Mouse (Mus musculus): ENCODE measurements around the gene Socs1. TPM values are rescaled to one million over a fixed set of nuclear protein-coding genes. Genes with fewer than 3 reads are reported as not detected.

Gene Socs1
- polyA plus RNA-seq, 1 experiment from 2014 or later: 6.9 TPM

GRCm38 (mm10) chr16:10784793-10785370, 454 bp downstream of the Socs1 start:
- Histone ChIP-seq H3K27ac (peak overlapping the region; percentile 99), H3K9ac (peak overlapping the region; percentile 71), H3K36me3 (no peaks in the 10 kb centered on the region), H3K4me2 (replicated peaks) (peak overlapping the region; percentile 91), H3K4me3 (replicated peaks) (peak overlapping the region; percentile 83), H3K4me1 (replicated peaks) (peaks cover 43% of the 10 kb centered on the region), H3K27me3 (replicated peaks) (no peaks in the 10 kb centered on the region), H3K9me3 (no peaks in the 10 kb centered on the region)
- peak; percentile 87 for ATAC-seq
- under 1% methylated on average over 53 of the region's 55 CpGs for WGBS

GRCm38 (mm10) chr16:10783883-10784792, 1.2 kb downstream of the Socs1 start:
- WGBS: 1% methylated on average over 81 of the region's 81 CpGs
- H3K4me1 ChIP-seq (replicated peaks): peaks cover 43% of the 10 kb centered on the region
- peak; percentile 6 for ATAC-seq

GRCm38 (mm10) chr16:10783451-10783850, 1.9 kb downstream of the Socs1 start:
- Histone ChIP-seq H3K27ac (no peak overlapping the region), H3K27me3 (replicated peaks) (no peaks in the 10 kb centered on the region), H3K9ac (no peak overlapping the region), H3K4me2 (replicated peaks) (peak overlapping the region; percentile 91), H3K4me1 (replicated peaks) (peaks cover 43% of the 10 kb centered on the region), H3K9me3 (no peaks in the 10 kb centered on the region), H3K36me3 (no peaks in the 10 kb centered on the region), H3K4me3 (replicated peaks) (peak overlapping the region; percentile 83)
- no peak for ATAC-seq
- 53% methylated on average over 8 of the region's 8 CpGs for WGBS

More at GRCm38 (mm10) chr16:10783883-10784792, 1.2 kb downstream of the Socs1 start:
- H3K27ac ChIP-seq: peak overlapping the region; percentile 99
- no peaks in the 10 kb centered on the region for H3K27me3 ChIP-seq (replicated peaks)
- no peaks in the 10 kb centered on the region for H3K9me3 ChIP-seq
- peak overlapping the region; percentile 71 for H3K9ac ChIP-seq
- no peaks in the 10 kb centered on the region for H3K36me3 ChIP-seq
- peak overlapping the region; percentile 83 for H3K4me3 ChIP-seq (replicated peaks)
- peak overlapping the region; percentile 91 for H3K4me2 ChIP-seq (replicated peaks)

DNA sequence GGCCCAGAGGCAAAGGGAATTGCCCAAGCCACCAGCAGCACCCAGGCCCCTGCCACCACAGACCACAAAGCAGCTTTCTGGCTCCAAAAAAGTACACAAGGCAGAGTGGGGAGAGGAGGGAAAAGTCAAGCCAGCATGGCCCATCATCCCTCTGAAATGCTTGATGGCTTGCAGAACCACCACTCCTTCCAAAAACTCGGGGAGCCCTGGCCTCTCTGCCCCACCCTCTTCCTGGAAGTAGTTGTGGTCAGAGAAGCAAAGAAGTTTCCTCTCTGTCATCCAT, 2.2 kb downstream of the Socs1 start:
- no peaks in the 10 kb centered on the region for H3K9me3 ChIP-seq
- WGBS: 20% methylated on average over 1 of the region's 1 CpGs
- no peaks in the 10 kb centered on the region for H3K36me3 ChIP-seq
- peaks cover 43% of the 10 kb centered on the region for H3K4me1 ChIP-seq (replicated peaks)
- peak overlapping the region; percentile 83 for H3K4me3 ChIP-seq (replicated peaks)
- no peak overlapping the region for H3K27ac ChIP-seq
- ATAC-seq: no peak
- H3K4me2 ChIP-seq (replicated peaks): peak overlapping the region; percentile 91
- no peaks in the 10 kb centered on the region for H3K27me3 ChIP-seq (replicated peaks)
- no peak overlapping the region for H3K9ac ChIP-seq

DNA sequence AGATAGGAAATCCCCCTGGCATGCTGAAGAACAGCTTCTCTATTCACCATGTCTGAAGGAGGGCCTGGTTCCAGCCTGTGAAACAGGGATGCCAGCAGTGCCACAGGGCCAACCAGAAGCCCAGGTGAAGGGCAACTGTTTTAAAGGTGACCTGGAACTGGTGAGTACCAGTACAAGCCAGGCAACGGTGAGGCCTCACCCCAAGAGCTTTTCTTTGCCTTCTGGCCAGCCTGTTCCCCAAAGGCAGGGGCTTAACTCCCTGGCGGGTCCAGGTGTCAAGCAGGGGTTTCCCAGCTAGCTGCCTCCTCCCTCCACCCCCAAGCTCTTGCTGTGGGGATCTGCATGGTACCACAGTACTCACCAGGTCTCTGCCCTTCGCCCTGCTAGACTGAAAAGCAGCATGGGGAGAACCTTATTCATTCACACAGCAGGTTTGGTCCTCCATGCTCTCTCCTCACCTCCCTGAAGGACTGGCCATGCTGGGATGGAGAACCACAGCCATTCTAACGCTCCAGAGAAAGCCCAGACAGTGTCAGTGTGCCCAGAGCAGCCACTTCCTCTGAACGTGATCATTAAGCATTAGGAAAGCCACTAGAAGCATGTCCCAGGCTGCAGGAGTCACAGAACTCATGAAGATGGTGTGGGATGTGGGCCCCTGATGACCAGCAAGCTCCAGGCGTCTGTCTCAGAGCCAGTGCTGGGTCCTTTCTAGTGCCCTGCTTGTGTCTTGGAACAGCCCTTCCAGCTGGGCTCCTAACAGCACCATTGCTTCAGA, 2.8 kb downstream of the Socs1 start:
- Histone ChIP-seq H3K4me1 (replicated peaks) (peaks cover 43% of the 10 kb centered on the region), H3K27me3 (replicated peaks) (no peaks in the 10 kb centered on the region), H3K4me2 (replicated peaks) (peak overlapping the region; percentile 91), H3K27ac (no peak overlapping the region), H3K4me3 (replicated peaks) (peak overlapping the region; percentile 83; the same call in 1 of the 2 replicates), H3K36me3 (no peaks in the 10 kb centered on the region), H3K9me3 (no peaks in the 10 kb centered on the region), H3K9ac (no peak overlapping the region)
- no peak for ATAC-seq
- 62% methylated on average over 6 of the region's 6 CpGs for WGBS

DNA sequence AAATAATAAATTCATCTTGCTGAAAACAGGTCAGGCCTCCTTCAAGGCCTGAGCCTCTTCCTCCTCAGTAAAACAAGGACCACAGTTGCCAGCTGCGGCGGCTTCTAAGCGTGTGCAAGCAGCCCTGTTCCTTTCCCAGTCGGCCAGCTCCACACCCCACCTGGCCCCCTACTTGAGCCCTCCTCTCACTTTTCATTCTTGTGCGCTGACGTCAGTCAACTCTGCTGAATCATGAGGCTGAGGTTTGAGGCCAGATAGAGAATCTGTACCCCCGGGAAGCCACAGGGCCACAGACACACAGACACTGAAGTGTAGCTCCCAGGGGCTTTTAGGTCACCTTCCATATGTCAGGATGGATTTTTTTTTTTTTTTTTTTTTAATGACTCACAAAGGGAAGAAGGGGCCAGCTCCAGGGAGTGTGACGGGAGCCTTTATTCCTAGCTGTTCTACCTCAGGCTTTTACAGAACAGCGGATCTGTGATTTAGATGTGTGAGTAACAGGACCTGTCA, 3.4 kb downstream of the Socs1 start:
- H3K4me1 ChIP-seq (replicated peaks): peaks cover 43% of the 10 kb centered on the region
- peak overlapping the region; percentile 91; the same call in 1 of the 2 replicates for H3K4me2 ChIP-seq (replicated peaks)
- 60% methylated on average over 9 of the region's 9 CpGs for WGBS
- no peak overlapping the region for H3K27ac ChIP-seq
- no peak overlapping the region for H3K4me3 ChIP-seq (replicated peaks)
- no peak overlapping the region for H3K9ac ChIP-seq
- no peak for ATAC-seq
- H3K36me3 ChIP-seq: no peaks in the 10 kb centered on the region
- no peaks in the 10 kb centered on the region for H3K27me3 ChIP-seq (replicated peaks)
- H3K9me3 ChIP-seq: no peaks in the 10 kb centered on the region

DNA sequence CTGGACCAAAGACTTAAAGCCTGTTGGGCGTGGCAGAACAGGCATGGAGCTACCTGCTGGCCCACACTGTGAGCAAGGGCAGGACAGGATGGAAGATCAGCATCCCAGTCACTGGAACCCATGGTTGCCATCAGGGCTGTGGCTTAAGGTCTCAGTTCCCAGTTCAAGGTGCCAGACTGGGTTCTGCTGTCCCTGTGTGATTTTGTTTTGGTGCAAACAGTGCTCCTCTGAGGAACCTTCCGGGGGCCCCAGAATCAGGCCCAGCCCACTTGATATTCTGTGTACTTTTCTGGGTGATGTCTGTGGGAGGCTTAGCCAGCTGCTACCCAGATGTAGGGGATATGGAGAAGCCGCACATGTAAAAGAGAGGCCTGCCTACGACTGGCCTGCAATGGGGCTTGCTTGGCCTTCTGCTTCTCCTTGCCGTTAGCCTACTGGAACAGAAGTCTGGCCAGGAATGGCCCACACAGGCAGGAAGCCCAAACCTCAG, 4.7 kb downstream of the Socs1 start:
- peaks cover 38% of the 10 kb centered on the region for H3K4me1 ChIP-seq (replicated peaks)
- no peak overlapping the region for H3K4me2 ChIP-seq (replicated peaks)
- H3K4me3 ChIP-seq (replicated peaks): no peak overlapping the region
- no peak overlapping the region for H3K27ac ChIP-seq
- no peaks in the 10 kb centered on the region for H3K36me3 ChIP-seq
- no peak for ATAC-seq
- H3K9ac ChIP-seq: no peak overlapping the region
- no peaks in the 10 kb centered on the region for H3K27me3 ChIP-seq (replicated peaks)
- no peaks in the 10 kb centered on the region for H3K9me3 ChIP-seq
- 68% methylated on average over 5 of the region's 5 CpGs for WGBS

- 65% methylated on average over 5 of the region's 5 CpGs for WGBS
- H3K4me2 ChIP-seq (replicated peaks): no peak overlapping the region
- H3K4me1 ChIP-seq (replicated peaks): peaks cover 20% of the 10 kb centered on the region
- H3K27ac ChIP-seq: no peak overlapping the region
- no peaks in the 10 kb centered on the region for H3K9me3 ChIP-seq
- H3K27me3 ChIP-seq (replicated peaks): no peaks in the 10 kb centered on the region
- no peaks in the 10 kb centered on the region for H3K36me3 ChIP-seq
- no peak overlapping the region for H3K4me3 ChIP-seq (replicated peaks)
- peak; percentile 29; the same call in 1 of the 2 replicates for ATAC-seq
- H3K9ac ChIP-seq: no peak overlapping the region
These were observed 7.7 kb downstream of the Socs1 start for GRCm38 (mm10) chr16:10777579-10778160.

DNA sequence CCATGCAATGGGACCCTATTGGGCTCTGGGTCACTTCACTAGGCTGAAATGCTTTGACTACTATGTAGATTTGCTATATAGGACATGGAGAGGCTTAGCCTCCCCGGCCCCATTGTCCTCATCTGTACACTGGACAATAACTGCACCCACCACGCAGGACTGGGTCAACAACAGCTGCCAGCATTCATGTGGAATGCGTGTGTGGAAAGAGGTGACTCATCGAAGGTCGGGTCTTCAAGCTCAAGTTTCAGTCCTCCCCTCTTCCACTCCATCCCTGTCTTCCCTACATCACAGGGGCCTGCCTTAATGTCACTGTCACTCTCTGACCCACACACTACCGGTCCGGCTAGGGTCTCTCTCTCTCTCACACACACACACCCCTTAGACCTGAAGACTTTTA, 9.0 kb downstream of the Socs1 start:
- Histone ChIP-seq H3K9me3 (no peaks in the 10 kb centered on the region), H3K4me2 (replicated peaks) (no peak overlapping the region), H3K27me3 (replicated peaks) (no peaks in the 10 kb centered on the region), H3K4me3 (replicated peaks) (no peak overlapping the region), H3K4me1 (replicated peaks) (peaks cover 9% of the 10 kb centered on the region; the same call in 1 of the 2 replicates), H3K27ac (no peak overlapping the region), H3K36me3 (no peaks in the 10 kb centered on the region), H3K9ac (no peak overlapping the region)
- 52% methylated on average over 7 of the region's 7 CpGs for WGBS
- ATAC-seq: no peak

DNA sequence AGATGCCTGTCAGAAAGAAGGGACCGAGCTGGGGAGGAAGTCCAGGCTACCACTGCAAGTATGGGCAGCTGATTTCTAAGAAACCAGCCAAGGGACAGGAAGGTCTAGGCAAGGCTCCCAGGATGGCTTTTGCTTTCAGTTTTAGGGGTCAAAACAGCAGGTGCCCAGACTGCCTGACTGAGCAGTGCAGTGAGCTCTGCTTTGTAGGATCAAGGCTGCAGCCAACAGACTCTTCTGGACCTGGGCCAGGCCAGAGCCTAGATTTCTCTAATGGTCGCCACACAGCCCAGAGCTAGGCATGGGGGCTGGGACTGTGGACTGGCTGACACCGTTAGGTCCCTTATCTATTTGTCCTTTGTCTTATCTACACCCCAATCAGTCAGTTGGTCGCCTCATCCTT, 10.6 kb downstream of the Socs1 start:
- H3K27me3 ChIP-seq (replicated peaks): no peaks in the 10 kb centered on the region
- H3K4me2 ChIP-seq (replicated peaks): no peak overlapping the region
- H3K4me3 ChIP-seq (replicated peaks): no peak overlapping the region
- ATAC-seq: no peak
- WGBS: 56% methylated on average over 4 of the region's 4 CpGs
- no peak overlapping the region for H3K27ac ChIP-seq
- no peaks in the 10 kb centered on the region for H3K9me3 ChIP-seq
- H3K4me1 ChIP-seq (replicated peaks): 0 out of 2 replicates have a peak, but pooled peaks cover under 1% of the 10 kb centered on the region
- H3K36me3 ChIP-seq: no peaks in the 10 kb centered on the region
- H3K9ac ChIP-seq: no peak overlapping the region

DNA sequence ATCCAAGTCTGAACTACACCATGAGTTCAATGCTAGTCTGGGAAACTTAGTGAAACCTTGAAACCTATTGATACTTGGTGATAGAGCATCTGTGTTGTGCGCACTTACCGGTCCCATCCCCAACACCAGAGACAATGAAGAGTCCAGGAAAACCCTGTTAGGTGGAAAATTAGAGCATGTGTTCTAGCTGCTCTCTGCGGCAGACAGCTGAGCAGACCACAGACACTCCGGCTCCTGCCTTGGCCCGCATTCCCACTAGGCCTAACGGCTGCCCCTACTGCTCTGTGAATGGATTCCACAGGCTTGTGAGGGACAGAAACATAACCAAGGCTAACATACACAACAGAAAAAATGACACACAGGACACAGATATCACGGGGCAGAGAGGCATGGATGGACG, 11.8 kb downstream of the Socs1 start:
- ATAC-seq: no peak
- Histone ChIP-seq H3K27ac (no peak overlapping the region), H3K4me3 (replicated peaks) (no peak overlapping the region), H3K9ac (no peak overlapping the region), H3K27me3 (replicated peaks) (peaks cover 3% of the 10 kb centered on the region; the same call in 1 of the 2 replicates), H3K4me1 (replicated peaks) (peaks cover 7% of the 10 kb centered on the region; the same call in 1 of the 2 replicates), H3K9me3 (no peaks in the 10 kb centered on the region), H3K36me3 (no peaks in the 10 kb centered on the region), H3K4me2 (replicated peaks) (no peak overlapping the region)
- 79% methylated on average over 8 of the region's 8 CpGs for WGBS
